Mouse (Mus musculus): ENCODE results near the gene Bcl10.

DNA sequence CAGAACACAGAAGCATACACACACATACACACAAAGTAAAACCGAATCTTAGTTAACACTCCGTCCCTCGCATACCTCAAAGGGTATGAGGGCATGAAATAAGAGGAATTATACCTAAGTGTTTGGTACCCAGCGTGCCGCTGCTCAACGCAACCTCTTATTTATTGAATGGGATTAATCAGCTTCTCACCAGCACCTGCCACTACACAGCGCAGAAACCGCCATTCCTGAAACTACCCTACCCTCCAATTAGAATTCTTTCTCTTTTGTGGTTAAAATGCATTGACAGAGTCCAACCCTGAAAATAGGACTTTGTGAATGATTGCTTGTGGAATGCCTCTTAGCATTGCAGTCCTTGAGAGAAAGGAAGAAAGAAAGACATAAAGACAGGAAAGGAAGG, 19.1 kb upstream of the Bcl10 start:
- no peak for TF ChIP-seq CTCF (IDR thresholded peaks at IDR 0.05)
- no peak for TF ChIP-seq EP300 (IDR thresholded peaks at IDR 0.05)

All from lung, postnatal 0 days (tissue).